Mouse (Mus musculus) kidney, postnatal 14 days (tissue): Measurements from ENCODE around the gene Stx19.

Experiments
- DNase-seq: peaks from one replicate; pipeline ENCODE4 v3.0.0; 2022; ENCODE audit warnings: mixed read lengths

Gene Stx19

DNA sequence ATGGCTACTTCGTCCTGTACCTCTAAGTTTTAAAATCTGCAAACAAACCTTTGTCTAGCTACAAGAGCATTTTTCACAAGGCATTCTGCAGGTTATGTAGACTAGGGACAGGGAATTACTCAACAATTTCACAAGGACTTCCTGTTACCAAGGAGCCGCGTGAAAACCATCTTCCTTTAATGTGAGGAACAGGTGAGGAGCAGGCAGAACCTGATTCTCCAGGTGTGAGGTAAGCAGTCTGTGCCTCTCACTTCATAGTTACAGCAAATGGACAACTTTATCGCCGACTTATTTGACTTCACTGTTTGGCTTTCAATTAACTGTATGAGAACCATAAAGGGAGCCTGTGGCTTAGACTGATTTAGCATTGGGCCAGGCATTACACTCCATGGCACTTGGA lies at the start of gene Stx19:
Gene Stx19, plus strand, starts transcription at position 186 of the 400 bp plus-strand sequence.
- DNase-seq = no peak

DNA sequence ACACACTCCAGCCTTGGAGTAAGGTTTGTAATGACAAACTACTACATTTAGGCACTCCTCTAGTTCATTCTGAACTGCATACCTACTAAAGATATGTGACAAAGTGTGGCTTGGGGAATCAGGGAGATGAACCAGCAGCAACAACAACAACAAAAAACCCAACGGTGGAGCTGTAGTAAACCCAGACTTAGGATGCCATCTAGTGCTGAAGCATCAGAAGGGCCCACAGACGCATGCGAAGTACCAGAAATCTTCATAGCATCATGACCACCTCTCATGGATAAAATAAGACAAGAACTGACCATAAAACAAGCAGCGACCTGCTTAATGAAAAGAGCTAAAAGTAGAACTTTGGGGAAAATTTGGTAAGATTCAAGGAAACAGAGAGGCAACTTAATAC lies 41.0 kb upstream of the Stx19 start:
- DNase-seq = no peak

DNA sequence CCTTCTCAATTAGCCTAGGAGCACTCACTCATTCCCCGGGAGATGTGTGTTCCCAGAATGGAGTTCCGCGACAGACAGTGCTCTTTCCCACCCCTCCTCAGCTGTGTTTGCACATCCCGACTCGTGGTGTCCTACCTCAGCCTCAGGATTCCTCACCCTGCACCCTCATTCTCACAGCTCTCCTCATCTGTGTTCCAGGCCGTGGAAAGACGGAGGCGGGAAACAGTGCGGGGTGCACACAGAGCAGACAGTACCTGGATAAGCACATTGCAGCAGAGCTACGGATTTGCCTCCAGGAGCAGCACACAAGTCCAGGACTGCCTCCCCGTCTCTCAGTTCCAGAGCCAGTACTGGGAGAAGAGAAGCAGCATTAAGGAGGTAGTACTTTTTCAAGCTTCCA lies 38.4 kb upstream of the Stx19 start:
- DNase-seq = no peak

DNA sequence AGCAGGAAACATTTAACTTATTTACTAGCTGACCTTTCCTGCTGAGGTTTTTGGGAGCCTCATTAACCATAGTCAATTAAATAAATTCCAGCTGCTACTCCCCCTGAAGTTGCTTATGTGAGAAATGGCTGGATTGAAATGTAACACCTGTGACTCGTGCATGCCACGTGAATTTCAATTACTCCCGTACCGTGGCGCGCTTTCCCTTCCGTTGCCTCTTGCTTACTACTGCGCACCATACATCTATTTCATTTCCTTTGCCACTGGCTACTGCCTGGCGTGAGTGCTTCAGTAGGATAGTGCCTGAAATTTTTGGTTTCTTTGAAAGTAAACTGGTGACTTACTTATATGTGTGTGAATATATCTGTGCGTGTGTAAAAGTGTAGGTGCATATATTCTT lies 36.2 kb upstream of the Stx19 start:
- no peak for DNase-seq

DNA sequence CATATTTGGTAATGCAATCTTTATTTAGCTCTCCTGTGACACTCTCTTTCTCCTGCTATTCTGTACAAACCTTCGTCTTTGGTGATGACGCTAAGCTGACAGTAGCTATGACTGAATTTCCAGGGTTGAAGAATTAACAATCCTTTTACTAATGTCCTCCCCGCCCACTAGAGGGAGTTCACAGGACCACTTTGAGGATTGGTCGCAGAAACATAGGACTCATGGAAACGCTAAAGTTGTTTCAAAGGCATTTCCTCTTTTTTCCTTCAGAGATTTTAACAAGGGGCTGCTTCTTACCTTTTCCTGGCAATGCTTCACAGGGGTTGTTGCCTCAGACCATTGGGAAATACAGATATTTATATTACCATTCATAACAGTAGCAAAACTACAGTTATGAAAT lies 32.2 kb upstream of the Stx19 start:
- DNase-seq = peak; percentile 8

DNA sequence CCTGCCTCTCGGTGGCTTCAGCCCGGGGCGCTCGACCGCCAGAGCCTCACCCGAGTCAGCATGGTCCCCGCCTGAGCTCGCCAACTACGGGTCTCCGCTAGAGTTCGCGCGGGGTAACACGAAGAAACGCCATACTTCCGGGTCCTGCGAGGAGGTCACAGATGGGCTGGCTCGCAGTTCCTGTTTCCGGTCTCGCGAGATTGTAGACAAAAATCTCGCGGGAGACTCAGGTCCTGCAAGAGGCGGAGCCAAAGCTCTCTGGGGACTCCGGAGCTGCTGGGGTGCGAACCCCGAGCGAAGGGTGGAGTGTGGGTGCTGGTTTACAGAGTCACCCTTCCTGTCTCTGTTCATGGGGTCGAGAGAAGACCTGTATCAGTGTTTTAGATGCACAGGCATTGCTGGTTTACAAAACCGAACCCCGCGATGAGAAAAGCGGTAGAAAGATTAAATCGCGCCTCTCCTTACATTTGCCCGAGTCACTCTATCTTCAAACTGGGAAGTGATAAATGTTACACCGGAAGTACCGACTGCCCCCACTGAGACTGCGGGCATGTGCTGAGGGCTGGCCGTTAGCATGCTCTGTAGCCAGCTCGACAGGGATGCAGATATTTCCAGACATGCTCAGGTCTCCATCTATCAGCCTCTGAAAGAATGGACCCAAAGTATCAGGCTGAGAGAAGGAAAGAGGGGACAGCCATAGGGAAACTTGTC lies 27.7 kb upstream of the Stx19 start, which contains the start of gene Nsun3:
Gene Nsun3, minus strand, starts transcription at position 198 of the 711 bp plus-strand sequence.
- peak; percentile 96 for DNase-seq

DNA sequence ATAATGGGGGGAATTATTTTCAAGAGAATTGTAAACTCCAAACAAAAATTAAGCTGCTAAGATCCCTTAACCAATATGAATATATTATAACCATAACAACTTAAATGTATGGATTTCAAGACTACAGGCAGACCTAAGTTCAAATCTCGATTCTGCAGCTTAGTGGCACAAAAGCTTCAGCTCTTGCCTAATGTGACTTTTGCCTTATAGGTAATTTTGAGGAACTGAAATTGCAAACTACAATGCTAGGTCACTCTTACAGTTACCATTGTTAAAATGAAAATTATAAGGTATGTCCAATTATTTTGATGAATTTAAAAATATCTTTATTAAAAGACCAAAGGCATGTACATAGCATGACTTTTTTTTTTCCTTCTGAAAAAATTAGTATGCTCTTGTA lies 17.9 kb upstream of the Stx19 start:
- no peak for DNase-seq

DNA sequence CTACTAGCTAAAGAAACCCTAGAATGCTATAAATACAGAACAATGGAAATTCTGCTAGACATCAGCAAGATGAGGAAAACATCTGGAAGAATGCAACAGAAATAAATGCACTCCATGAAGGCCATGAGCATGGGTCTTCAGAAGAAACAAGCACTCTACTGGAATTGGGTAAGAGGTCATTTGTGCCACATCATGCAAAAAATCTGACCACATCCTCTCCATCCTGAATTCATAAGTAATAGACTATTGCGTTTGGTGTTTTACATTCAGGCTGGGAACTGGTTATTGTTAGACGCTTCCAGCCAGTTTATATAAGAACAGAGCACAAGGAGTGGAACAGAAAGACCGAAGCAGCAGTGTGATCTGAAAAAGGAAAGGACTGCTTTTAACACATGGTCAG lies 15.7 kb upstream of the Stx19 start:
- no peak for DNase-seq

DNA sequence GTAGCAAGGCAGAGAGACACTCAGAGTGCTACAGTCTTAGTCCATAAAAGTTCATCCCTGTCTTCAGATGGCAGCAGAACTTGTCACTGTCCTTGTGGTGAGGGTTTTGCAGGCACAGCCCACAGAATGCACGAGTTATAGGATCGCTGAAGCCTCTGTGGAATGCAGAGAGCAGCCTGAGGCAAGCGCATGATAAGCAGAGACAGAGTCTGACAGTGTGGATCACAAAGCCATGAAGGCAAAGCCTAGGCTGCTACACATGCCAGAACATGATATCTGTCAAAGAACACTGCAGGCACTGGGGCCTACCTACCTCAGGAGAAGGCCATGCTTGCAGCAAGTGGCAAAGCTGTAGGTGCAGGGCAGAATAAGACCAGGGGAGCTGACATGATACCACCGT lies 15.1 kb upstream of the Stx19 start:
- DNase-seq = no peak

DNA sequence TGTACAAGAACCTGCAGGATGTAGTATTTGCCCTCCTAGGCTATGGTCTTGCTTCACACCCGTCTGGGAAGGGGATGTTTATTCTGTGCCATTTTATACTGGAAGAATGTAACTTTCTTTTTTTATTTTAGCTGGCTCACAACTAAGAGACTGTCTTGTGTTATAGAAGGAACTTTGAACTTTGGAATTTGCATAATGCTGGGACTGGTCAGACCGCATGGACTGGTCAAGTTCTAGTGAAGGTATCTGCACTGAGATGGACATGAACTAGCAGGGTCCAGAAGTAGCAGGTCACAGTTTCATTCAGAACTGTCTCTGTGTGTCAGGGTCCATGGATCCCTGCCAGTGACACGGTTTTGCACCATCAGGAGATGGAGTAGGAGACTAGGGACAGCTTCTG lies 14.6 kb upstream of the Stx19 start:
- DNase-seq = no peak

DNA sequence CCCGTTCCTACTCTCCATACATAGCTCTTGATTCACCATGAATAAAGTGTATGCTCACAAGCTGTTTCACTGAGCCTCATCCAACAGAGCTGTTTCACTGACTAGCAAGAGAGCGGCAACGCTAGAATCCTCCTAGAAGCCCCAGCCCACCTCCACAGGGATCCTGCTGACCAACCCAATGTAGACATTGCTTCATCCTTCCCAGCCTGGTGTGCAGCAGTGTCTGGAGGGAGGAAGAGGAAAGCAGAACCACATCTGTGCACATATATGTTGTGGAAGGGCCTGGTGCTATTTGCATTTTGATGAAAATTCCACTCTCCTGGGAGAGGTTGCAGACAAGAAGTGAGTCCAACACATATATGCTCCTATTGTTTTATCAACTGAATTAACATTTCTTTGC lies 9.9 kb upstream of the Stx19 start:
- no peak for DNase-seq

DNA sequence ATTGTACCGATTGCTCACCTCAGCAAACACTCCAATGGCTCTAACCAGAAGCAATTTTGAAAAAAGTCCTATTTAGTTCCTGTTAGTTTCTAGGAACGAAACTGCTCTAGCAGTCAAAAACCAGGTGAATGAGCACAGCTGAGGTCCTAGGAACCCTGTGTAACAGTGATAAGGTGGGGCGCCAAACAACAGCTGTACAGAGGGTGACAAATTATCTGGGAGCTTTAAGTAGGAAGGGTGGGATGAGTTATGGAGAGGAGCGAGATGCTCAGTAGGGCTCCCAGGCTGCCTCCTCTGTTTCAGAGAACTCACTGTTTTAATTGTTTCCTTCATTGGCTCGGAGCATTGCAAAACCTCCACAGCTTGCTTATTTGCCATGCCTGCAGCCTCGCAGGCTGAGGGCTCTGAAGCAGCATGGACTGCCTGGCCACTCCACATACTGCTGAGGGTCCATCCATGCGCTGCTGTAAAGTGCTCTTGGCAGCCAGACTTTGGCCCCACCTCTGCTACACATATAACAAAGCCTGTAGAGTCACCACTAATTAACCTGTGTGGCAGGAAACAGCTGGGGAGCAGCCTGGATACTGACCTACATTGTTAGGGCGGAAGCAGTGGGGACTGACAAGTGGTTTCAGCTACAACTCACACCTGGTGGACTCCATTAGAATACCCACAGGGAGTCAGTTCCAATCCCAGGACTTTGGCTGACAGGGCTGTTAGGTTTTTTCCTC lies 7.1 kb upstream of the Stx19 start:
- peak; percentile 19 for DNase-seq

DNA sequence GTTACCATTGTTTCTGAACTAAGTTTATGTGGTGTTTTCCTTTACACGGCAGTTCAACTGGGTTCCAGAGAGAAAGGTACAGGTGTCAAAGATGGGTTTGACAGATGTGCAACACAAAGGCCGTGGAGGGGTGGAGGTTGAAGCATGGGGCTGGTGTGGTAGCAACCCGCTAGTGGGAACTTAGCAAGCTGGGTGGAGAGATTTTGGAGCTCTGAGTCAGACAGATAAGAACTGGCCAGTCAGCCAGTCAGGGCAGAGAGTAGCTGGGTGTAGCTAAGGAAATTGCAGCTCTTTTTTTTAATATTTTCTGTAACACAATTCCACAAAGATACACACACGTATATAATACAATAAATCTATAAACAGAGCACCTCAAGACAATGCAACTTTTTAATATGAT lies 3.6 kb upstream of the Stx19 start:
- DNase-seq = no peak

DNA sequence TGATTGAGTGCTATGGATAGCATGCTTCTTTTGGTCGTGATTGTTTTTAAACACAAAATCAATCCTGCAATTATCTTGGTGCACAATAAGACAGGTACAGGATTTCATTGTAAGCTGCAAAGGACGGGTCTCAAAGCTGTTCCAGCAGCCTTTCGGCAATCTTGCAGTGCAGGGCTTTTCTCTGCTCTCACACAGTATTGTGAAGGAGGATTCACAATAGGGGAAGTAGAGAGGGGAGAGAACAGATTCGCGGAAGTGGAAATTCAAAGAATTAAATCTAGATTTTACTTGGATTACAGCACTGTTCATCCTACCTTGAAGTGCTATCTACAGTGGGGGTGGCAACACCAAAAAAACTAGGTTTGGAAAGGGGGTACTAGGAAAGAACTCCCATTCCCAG lies 686 bp upstream of the Stx19 start:
- no peak for DNase-seq

DNA sequence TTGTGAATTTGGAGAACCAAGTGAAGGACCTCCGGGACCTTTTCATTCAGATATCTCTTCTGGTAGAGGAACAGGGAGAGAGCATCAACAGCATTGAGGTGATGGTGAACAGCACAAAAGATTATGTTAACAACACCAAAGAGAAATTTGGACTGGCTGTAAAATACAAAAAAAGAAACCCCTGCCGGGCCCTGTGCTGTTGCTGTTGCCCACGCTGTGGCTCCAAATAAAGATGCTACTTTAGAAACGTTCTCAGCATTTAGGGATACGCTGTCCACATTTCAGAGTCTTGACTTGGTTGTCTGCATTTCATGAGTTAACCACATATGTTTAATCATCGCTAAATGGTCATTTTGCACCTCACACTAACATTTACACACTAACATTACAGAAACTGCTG lies 8.0 kb downstream of the Stx19 start:
- no peak for DNase-seq

DNA sequence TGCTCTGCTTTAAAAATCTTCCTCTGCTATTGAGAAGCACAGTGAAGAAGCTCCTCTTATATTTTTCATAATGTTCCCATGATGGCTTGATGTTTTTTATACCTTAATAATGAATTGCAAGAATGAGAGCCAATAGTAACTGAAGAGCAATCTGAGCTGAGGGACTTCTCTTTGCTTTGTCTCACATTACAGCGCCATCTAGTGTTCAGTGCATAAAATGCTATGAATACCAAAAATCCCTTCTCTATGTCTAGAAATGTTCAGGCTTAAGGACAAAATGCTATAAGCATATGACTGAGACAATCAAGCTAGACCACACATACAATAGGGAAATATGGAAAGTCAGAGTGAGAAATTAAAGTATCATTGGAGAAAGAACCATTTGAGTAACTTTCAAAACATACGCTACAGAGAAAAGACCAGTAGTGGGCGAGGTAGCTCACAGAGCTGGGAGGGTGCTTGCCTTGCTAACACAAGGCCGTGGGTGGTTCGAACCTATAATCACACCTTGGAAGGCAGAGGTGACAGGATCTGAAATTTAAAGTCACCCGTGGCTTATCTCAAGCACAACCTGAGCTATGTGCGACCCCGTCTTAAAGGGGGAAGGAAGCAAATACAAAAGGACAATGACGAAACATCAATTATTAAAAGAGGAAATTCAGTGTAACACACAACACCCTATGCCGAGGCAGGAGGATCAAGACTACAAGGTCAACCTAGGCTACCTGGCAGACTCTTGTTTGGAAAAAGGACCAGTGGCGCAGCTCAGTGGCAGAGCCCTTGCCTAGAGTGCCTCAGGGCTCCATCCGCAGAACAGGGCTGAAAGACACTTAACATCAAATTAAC lies 11.9 kb downstream of the Stx19 start:
- DNase-seq = peak; percentile 12

DNA sequence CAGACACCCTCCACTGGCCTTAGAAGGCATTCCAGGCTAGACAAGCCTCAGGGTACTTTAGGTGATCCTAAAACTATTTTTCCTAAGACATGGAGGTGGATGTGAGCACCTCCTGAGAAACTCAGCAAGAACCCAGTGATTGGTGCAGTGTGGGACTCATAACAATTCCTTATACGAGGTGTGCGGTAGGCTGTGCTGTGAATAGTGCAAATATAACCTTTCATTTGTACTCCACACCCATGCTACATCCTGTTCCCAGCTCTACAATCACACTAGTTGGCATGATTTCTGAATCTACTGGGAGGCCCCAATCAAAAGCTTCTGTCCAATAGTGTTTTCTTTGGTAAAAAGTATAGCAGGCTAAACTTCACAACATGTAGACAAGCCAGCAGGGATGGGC lies 17.6 kb downstream of the Stx19 start:
- DNase-seq = no peak

DNA sequence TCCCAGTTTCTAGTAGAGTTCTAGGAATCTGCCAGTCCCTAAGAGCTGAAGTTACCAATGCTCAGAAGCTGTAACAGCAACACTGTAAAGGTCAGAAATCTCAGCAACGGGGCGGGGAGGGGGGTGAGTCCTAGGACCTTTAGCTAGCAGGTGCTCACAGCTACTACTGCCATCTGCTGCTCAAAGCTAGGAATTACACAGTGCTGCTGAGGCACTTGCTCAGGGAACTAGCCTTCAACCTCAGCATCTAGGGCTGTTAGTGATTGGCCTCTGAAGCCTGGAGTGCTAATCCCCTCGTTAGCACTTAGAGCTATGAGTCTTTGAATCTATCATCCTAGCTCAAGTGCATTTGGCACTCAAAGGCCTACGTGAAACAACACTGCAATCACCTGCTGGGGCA lies 18.0 kb downstream of the Stx19 start:
- DNase-seq = peak; percentile 64

DNA sequence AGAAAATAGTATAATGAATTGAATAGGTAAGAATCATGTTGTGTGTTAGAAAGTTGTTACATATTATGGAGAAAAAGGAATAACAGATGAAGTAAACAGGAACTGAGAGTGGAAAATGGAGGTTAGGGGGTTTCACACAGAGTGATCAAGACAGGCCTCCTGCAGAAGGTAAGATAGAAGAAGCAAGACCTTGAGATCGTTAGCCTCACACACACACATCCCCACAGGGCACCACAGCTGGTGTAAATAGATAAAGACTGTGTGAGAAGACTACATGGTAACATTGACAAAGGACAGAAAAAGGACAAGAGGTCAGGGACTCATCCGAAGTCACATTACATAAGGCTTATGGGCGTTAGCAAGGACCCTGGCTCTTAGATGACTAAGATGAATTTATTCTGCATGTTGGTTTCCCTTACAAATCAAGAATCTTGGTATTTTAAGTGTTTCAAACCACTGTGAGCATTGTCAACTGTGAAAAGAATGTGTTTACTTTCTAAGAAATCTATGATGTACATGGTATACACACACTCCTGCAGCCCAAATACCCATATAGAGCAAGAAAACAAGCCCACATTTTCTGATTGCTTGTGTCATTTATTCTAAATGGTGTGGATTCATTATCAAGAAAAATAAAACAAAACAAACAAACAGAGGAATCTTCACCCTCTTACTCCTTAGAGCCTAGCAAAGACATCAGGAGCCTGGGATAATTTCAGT lies 19.7 kb downstream of the Stx19 start:
- no peak for DNase-seq

DNA sequence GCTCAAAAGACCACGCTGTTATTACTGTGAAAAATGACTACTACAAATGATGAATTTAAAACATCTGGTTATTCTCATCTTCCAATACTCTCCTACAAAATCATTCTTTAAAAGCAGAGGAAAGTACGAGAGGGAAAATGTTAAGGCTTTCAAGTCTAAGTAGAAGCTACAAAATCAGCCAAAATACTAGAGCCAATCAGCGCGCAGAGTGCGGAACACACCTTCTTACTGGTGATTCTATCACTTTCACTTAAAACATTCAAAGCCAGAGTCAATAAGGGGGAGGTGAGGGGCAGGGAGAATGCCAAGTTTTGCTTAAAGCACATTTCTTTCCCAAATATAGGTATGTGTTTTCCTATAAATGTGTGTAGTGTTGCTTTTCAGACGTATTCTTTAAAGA lies 30.9 kb downstream of the Stx19 start:
- DNase-seq = no peak

DNA sequence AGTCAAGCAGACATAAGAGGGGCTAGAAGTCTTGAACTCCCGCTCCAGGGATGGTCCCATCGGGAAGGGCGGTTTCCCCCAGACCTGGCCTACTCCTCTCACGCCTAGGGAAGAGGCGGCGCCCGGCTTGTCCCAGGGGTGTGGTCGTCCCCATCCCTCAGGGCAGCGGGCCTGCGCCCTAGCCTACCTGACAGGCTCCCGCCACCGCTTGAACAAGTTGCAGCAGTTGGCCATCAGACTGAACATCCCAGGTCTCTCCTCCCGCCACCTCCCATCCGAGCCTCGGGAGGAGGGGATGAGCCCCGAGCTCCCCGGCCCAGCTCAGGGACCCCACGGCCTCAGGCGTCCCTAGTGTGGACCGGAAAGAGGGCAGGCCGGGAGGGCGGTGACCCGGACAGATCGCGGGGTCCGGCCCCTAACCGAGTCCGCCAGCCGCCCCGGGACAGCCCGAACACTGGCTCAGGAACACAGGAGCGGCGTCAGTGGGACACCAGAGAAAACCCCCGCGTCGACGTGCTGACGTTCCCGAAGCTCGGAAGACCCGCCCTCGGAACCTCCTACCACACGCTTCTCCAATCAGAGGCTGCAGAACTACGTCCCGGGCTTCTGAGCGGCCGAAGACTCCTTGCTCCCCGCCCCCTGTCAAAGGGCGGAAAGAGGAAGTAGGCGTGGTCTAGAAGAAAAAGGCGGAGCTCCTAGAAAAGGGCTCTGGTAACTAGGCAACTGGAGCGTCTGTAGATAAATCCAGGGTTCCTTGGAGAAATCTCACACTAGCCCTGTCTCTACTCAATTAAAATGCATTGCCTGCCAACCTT lies 32.2 kb downstream of the Stx19 start, which contains the start of gene Arl13b:
Gene Arl13b, minus strand, starts transcription at position 543 of the 815 bp plus-strand sequence.
- peak; percentile 96 for DNase-seq
